Mouse (Mus musculus) liver, embryonic 14.5 days (tissue): Measurements from ENCODE around the gene Ndufs7.

ENCODE experiments used
- CTCF ChIP-seq: IDR thresholded peaks from 2 replicates; pipeline ENCODE4 v1.5.1; 2016; ENCODE audit warnings: antibody characterized with exemption, low read depth, control low read depth
- EP300 ChIP-seq: IDR thresholded peaks from 2 replicates; pipeline ENCODE4 v1.6.1; 2016; ENCODE audit warnings: antibody characterized with exemption, low read depth

DNA sequence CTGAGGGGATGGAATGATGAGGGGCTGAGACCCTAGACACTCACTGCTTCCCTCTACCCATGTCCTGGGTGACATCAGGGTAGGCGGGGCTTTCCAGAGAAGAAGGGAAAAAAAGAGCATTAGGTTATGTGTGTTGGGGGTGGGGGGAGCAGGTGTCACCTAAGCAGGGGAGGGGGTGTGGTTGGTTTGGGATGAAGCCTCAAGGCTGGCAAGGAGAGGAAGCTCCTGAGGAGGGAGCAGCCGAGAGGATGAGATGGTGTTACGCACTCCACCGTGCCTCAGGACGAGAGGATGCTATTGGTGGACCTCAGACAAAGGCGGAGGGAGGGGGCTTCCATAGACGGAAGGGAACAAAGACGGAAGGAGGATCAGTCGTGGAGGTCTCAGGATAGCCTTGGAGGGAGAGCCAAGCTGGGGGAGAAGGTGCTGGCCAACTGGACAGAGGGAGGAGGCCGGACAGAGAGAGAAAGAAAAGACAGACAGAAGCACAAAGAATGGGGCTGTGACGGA, 51.8 kb downstream of the Ndufs7 start:
- TF ChIP-seq CTCF (no peak), EP300 (no peak)
